Mouse (Mus musculus) layer of hippocampus, adult 9-11 months (tissue): Measurements from ENCODE around the gene Lpcat4.
A peak's percentile ranks its signal among the peaks of the same experiment; 100 is the strongest.

Experiments used
- DNase-seq: peaks from one replicate; pipeline ENCODE4 v3.0.0; 2022

Gene Lpcat4

DNA sequence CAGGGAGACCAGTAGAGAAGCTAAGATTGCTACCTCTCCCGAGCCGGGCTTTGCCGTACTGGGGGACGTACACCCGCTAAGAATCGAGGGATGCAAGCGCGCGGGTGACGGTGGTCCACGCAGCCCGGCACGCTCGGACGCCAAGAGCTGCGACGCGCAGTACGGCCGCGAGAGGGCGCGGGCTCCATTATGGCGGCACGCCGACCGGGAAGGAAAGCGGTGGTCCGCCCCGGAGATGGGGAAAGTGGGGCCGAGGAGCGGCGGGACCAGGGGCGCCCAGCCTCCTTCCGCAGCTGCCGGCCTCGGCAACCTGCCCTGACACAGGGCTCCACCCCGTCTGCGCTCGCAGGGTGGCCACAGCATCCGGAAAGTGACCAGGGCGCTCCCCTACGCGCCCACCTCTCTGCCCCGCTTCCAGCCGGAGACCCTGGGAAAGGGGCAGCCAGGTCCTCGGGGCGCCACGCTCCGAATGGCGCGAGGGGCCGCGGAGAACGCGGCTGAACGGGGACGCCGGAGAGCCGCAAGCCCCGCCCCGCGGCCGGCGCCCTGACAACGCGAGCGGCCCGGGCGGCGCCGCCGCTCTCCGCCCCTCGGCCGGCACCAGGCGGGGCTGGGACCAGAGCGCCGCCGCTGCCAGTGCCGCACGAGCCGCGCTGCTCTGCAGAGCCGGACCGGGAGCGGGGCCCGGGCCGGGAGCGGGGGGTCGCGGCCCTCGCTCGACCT lies at the start of gene Lpcat4:
TSS of gene Lpcat4 (plus strand) at position 257 of the 723 bp plus-strand sequence.
- DNase-seq, result peak; percentile 87

DNA sequence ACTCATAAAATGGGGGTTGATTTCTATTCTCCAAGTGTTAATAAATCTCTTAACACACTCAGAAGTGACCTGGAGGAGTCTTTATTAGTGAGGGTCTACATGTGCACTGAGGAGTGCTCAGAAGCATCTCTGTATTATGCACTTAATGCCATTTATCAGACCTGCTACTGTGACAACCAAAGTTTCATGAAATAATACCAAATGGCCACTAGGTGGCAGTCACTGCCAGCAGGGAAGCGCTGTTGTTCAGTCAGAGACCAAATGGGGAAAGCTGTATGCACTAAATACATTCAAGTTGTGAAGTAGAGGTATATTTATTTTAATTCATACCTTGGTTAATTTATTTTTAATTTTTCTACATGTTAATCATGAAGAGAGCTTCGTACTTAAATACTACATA lies 42.4 kb upstream of the Lpcat4 start:
- no peak for DNase-seq

DNA sequence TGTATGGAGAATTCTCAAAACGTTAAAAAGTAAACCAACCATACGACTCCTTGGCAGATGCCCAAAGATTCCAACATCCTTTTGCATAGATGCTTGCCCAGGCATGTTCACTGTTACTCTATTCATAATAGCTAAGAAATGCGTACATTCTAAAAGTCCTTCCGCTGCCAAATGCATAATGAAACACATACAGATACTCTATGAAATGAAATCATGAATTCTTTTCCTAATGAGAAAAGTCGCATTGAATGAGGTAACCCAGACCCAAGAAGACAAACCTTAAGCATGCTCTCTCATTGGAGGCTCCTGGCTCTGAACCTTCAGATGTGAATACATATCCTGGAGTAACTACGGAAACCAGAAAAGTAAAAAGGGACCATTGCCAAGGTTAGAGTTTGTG lies 36.2 kb upstream of the Lpcat4 start:
- no peak for DNase-seq

DNA sequence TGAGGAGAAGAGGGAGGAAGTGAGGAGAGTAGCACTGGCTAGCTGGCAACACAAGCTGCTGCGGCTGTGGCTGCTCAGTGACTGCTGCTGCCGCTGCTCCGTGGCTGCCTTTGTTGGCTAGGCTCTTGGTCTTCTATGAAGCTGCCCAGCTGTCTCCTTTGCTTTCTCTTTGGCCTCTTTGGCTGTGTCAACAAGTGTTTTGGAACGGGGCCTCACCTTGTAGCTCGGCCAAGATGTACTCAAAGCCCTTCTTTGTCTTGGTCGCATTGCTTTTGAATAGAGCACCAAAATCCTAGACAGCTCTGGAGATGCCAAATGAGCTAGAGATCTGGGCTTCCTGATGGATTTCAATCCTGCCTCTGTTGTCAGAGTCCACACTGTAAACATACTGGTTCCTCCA lies 29.1 kb upstream of the Lpcat4 start:
- DNase-seq, result peak; percentile 86

GRCm38 (mm10) chr2:112210699-112211098 lies 28.6 kb upstream of the Lpcat4 start:
- DNase-seq, result no peak

- DNase-seq, result no peak
These were observed 23.3 kb upstream of the Lpcat4 start for GRCm38 (mm10) chr2:112215977-112216376.

- DNase-seq, result no peak
These were observed 21.7 kb upstream of the Lpcat4 start for GRCm38 (mm10) chr2:112217614-112218013.

DNA sequence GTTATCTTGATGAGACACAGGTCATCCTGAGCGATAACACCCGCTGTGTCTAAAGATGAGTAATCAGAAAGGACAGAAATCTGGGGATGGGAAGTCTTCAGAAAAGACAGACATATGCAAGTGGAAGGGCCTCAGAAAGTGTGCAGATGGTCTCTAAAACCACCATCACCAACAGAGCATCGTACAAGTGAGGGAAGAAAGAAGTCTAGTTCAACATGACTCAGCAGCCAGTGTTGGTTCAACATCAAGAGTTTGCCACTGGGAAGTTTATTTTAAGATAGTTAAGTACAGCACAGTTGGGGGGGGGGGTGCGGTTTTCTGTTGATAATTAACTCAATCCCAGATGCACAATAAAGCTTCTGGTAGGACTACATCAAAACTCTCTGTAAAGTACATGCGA lies 18.4 kb upstream of the Lpcat4 start:
- DNase-seq, result no peak

- no peak for DNase-seq
These were observed 16.7 kb upstream of the Lpcat4 start for GRCm38 (mm10) chr2:112222607-112223006.

- DNase-seq, result no peak
These were observed 14.9 kb upstream of the Lpcat4 start for GRCm38 (mm10) chr2:112224356-112224755.

DNA sequence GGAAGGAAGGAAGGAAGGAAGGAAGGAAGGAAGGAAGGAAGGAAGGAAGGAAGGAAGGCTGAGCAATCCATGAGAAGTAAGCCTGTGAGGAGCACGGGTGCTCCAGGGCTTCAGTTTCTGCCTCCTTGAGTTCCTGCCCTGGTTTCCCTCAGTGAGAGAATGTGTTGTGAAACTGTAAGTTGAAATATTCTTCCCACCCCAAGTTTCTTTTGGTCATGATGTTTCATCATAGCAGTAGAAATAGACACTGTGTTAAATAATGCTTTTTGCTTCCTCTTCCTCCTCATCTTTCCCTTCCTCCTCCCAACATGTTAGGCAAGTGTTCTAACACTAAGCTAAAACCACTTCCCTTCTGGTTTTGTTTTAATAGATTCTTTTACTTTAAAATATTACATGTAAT lies 6.6 kb upstream of the Lpcat4 start:
- no peak for DNase-seq

GRCm38 (mm10) chr2:112236620-112237019 lies 2.6 kb upstream of the Lpcat4 start:
- DNase-seq, result no peak

DNA sequence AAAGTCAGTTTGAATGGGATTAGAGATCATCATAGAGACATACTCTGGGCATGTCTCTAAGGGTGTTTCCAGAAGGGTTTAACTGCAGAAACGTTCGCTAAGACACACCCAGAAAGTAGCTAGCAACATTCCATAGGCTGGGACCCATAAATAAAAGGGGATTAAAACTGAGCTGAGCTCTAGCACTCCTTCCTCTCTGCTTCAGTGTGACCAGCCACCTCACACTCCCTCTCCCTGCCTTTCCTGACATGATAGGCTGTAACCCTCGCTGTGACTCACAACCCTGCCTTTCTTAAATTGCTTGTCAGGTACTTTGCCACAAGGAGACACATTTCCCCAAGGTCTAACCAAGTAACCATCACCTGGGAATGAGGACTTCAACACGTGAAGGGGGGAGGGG lies 1.3 kb upstream of the Lpcat4 start:
- no peak for DNase-seq

GRCm38 (mm10) chr2:112239935-112240721 lies 860 bp downstream of the Lpcat4 start:
- DNase-seq, result no peak

GRCm38 (mm10) chr2:112241787-112242186 lies 2.5 kb downstream of the Lpcat4 start:
- DNase-seq, result no peak

DNA sequence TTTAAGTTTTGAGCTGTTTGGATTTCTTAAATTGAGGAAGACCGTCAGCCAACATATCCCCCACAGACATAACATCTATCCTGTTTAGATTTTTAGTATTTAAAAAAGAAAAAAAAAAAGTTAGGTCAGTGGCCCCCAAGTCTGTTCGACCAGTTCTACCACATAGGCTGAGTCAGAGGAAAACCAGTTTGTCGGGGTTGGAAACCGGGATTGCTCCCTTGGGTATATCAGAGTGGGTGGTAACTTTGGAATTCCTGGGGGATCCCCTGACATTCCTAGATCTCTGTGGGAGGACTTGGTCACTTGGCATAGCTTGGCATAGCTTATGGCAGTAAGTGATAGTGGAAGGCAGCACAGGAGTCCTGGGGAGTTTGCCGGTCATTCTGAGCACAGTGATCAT lies 6.0 kb downstream of the Lpcat4 start:
- no peak for DNase-seq

DNA sequence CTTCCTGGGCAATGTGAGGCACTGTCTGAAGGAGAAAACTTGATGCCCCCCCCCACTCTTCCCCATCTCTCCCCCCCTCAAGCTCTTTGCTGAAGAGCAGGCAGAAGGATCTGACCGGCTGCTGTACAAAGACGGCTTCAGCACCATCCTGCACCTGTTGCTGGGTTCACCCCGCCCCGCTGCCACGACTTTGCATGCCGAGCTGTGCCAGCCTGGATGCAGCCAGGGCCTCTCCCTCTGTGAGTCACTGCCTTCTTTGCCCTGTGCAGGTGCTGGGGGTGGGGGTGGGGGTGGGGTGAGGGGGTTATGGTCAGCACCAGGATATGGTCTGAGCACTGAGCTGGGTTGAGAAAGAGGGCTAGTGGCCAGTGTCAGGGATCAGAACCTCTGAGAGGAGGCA lies 6.9 kb downstream of the Lpcat4 start:
- no peak for DNase-seq

GRCm38 (mm10) chr2:112247323-112247722 lies 8.1 kb downstream of the Lpcat4 start:
- no peak for DNase-seq

- no peak for DNase-seq
These were observed 10.6 kb downstream of the Lpcat4 start for GRCm38 (mm10) chr2:112249780-112250453.

DNA sequence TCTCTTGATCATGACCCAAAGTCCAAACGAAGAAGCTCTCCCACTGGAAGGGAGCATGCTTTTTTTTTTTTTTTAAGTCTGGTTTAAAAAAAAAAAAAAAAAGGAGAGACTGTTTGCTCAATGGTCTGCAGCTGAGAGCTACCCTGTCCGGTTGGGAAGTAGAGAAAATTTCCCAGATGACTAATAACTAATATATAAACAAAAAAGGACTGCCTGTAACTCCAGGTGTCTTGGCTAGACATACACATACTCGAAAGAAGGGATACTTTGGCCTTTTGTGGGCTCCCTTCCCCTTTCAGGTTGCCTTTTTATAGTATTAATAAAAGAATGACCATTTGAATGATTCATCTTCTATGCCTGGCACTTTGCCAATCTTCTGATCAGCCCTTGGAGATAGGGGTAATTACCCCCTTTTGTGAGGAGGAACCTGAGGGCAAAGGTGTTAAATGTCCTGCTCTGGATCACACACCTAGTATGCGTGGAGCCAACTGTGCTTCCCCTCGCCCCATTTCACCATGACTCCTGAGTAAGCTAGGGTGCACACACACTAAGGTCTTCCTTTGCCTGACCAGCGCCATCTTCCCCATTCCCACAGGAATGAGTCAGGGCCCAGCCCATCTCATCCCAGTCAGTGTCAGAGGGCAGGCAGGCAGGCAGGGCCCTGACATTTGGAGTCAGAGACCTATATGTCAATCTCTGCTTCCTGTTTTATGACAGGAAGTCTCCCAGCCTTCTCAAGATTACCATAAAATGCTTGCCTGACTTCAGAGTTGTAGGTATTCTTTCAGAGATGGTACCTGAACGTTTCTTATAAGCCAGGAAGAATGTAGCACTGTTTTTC lies 15.6 kb downstream of the Lpcat4 start:
- DNase-seq, result no peak

DNA sequence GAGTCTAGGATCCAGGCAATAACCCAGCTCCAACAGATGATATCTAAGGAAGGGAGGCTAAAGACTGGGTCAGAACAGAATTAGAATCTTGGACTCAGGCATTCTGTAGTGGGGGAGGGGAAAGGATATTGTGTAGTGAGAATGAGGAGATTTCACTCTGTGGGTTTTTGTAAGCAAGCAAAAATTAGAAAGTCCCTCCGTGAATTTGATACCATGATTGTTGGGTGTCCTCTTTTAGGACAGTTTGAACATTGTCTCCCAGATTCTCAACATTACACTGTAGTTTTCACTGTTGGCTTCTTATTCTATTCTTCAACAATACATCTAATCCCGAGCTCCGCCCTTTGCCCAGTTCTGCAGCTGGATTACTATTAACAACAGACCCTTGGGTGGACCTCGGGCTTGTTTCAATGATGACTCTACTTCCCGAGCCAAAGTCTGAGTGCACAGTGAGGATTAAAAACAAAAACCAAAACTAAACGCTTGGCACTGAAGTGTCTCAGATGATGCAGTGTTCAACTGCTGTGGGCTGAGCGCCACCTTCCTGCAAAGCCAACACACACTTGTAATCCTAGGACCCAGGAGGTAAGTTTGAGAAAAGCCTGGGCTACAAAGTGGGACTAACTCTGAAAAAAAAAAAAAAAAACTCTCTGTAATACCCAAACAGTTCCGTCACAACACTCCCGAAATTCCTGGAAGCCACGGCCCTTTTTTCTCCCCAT lies 20.1 kb downstream of the Lpcat4 start, which contains the start of gene Nutm1:
TSS of gene Nutm1 (minus strand) at position 51 of the 722 bp plus-strand sequence.
- DNase-seq, result no peak
